Mouse (Mus musculus): ENCODE measurements at regions not wholly inside any gene's neighbourhood (a gene's known extent, or its start where the extent isn't known, plus 50 kb on each side); places are given as distances from the start of the nearest gene placed in this dataset.

DNA sequence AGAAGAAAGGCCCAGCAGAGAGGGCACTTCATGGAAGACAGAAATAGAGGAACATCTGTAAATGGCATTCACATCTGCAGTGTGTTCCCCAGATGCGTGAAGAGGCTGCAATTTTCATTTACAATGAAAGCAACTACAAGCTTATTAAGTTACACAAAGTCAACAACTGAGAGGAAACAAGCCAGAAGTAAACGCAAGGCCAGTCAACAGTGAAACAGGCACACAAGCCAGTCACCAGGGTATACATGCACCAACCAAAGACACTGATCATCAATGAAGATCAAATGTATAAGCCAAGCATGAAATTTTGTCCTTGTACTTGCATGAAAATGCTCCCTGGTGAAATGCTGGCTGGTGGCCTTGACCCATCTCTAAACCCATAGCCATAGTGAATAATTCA is 84.4 kb upstream of the Tmtc1 start:
- Histone ChIP-seq H3K4me3 (ENCODE audit: low read depth, low read length) (no peak overlapping the region), H3K36me3 (replicated peaks; ENCODE audit: control insufficient read depth, insufficient read depth, low read depth, low read length) (no peaks in the 10 kb centered on the region), H3K4me1 (ENCODE audit: control insufficient read depth, insufficient read depth, low read length) (no peaks in the 10 kb centered on the region), H3K4me2 (ENCODE audit: low read depth, low read length) (no peak overlapping the region), H3K27ac (replicated peaks; ENCODE audit: low read depth, low read length) (no peak overlapping the region), H3K27me3 (ENCODE audit: control insufficient read depth, insufficient read depth, low read length) (no peaks in the 10 kb centered on the region), H3K9me3 (replicated peaks; ENCODE audit: control insufficient read depth, low read length) (no peaks in the 10 kb centered on the region), H3K9ac (replicated peaks; ENCODE audit: low read length) (no peak overlapping the region)
- DNase-seq (ENCODE audit: low spot score) (no peak), ATAC-seq (replicated peaks; ENCODE audit: insufficient number of reproducible peaks, low FRiP score, low TSS enrichment, low read depth) (no peak)
- 51% methylated on average over 2 of the region's 2 CpGs for WGBS

DNA sequence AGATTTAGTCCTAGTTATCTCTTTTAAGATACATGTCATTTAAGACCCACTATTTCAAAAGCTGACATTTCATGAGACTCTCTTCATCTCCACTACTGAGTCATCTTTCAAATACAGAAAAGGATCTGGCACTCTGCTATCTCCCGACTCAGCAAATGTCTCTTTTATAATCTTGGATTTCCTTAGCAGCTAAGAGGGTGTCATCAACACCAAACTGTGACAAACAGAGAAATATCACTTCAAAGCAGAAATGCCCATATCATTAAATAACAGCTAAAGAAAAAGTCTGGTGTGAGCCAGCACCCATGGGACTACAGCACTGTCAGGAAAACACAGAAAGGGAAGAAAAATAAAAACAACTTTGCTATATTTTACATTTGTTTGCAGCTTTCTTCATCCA is 78.7 kb upstream of the Tmtc1 start:
- Histone ChIP-seq H3K4me2 (ENCODE audit: low read depth, low read length) (no peak overlapping the region), H3K27me3 (ENCODE audit: control insufficient read depth, insufficient read depth, low read length) (no peaks in the 10 kb centered on the region), H3K27ac (replicated peaks; ENCODE audit: low read depth, low read length) (no peak overlapping the region), H3K9me3 (replicated peaks; ENCODE audit: control insufficient read depth, low read length) (no peaks in the 10 kb centered on the region), H3K4me1 (ENCODE audit: control insufficient read depth, insufficient read depth, low read length) (no peaks in the 10 kb centered on the region), H3K36me3 (replicated peaks; ENCODE audit: control insufficient read depth, insufficient read depth, low read depth, low read length) (no peaks in the 10 kb centered on the region), H3K4me3 (ENCODE audit: low read depth, low read length) (no peak overlapping the region), H3K9ac (replicated peaks; ENCODE audit: low read length) (no peak overlapping the region)
- no peak for DNase-seq (ENCODE audit: low spot score)
- ATAC-seq (replicated peaks; ENCODE audit: insufficient number of reproducible peaks, low FRiP score, low TSS enrichment, low read depth): no peak
- WGBS: 71% methylated on average over 1 of the region's 1 CpGs

DNA sequence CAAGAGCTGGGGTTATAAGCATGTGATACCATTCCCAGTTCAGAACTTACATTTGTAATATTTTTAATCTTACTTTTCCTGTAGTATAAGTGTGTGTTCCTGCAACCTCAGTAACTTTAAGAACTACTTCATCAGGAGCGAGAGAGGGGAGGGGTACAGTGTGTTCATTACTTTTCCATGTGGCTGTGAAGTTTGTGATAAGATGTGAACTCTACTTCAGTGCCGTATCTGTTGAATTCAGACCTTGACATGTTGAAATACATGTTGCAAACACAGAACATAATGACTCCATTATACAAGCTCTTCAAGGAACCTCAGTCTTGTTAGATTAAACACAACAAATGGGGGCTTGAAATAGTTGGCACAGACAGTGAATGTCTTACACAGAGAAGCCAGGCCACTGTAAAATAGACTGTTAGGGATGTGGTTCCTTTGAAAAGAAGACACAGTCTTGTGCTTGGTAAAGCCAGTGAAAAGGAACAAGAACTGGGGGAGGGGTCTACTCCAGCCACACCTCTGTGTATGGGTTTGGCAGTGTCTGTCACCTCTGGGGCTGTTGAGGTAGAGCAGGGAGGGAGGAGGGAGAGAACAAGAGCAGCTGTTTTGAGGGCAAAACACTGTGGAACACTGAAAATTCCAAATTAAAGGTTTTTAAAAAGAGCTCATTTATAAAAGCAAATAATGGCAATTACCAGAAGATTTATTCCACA is 73.5 kb upstream of the Tmtc1 start:
- no peak overlapping the region for H3K4me3 ChIP-seq (ENCODE audit: low read depth, low read length)
- ATAC-seq (replicated peaks; ENCODE audit: insufficient number of reproducible peaks, low FRiP score, low TSS enrichment, low read depth) (no peak), DNase-seq (ENCODE audit: low spot score) (no peak)
- H3K9ac ChIP-seq (replicated peaks; ENCODE audit: low read length): no peak overlapping the region
- H3K27me3 ChIP-seq (ENCODE audit: control insufficient read depth, insufficient read depth, low read length): no peaks in the 10 kb centered on the region
- H3K27ac ChIP-seq (replicated peaks; ENCODE audit: low read depth, low read length): no peak overlapping the region
- no peaks in the 10 kb centered on the region for H3K4me1 ChIP-seq (ENCODE audit: control insufficient read depth, insufficient read depth, low read length)
- no peaks in the 10 kb centered on the region for H3K9me3 ChIP-seq (replicated peaks; ENCODE audit: control insufficient read depth, low read length)
- no peak overlapping the region for H3K4me2 ChIP-seq (ENCODE audit: low read depth, low read length)
- H3K36me3 ChIP-seq (replicated peaks; ENCODE audit: control insufficient read depth, insufficient read depth, low read depth, low read length): no peaks in the 10 kb centered on the region
- 80% methylated on average over 2 of the region's 2 CpGs for WGBS

DNA sequence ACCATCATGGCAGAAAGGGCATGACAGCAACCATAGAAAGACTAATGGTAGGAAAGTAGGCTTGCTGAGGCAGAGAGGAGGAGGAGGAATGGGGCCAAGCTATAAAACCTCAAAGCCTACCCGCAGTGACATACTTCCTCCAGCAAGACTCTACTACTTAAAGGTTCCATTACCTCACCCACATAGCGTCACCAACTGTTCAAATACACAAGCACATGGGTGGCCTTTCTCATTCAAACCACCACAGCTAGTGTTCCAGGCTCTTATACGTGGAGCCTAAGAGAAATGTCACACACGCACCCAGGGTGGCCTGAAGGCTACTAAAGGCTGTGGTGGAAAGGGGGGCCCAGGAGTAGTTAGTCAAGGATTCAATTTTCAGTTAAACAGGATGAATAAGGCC is 72.5 kb upstream of the Tmtc1 start:
- no peak overlapping the region for H3K4me2 ChIP-seq (ENCODE audit: low read depth, low read length)
- H3K27ac ChIP-seq (replicated peaks; ENCODE audit: low read depth, low read length): no peak overlapping the region
- H3K4me1 ChIP-seq (ENCODE audit: control insufficient read depth, insufficient read depth, low read length): no peaks in the 10 kb centered on the region
- no peak overlapping the region for H3K4me3 ChIP-seq (ENCODE audit: low read depth, low read length)
- WGBS: 75% methylated on average over 4 of the region's 4 CpGs
- no peak for DNase-seq (ENCODE audit: low spot score)
- no peak overlapping the region for H3K9ac ChIP-seq (replicated peaks; ENCODE audit: low read length)
- no peak for ATAC-seq (replicated peaks; ENCODE audit: insufficient number of reproducible peaks, low FRiP score, low TSS enrichment, low read depth)
- no peaks in the 10 kb centered on the region for H3K9me3 ChIP-seq (replicated peaks; ENCODE audit: control insufficient read depth, low read length)
- H3K27me3 ChIP-seq (ENCODE audit: control insufficient read depth, insufficient read depth, low read length): no peaks in the 10 kb centered on the region
- H3K36me3 ChIP-seq (replicated peaks; ENCODE audit: control insufficient read depth, insufficient read depth, low read depth, low read length): no peaks in the 10 kb centered on the region

DNA sequence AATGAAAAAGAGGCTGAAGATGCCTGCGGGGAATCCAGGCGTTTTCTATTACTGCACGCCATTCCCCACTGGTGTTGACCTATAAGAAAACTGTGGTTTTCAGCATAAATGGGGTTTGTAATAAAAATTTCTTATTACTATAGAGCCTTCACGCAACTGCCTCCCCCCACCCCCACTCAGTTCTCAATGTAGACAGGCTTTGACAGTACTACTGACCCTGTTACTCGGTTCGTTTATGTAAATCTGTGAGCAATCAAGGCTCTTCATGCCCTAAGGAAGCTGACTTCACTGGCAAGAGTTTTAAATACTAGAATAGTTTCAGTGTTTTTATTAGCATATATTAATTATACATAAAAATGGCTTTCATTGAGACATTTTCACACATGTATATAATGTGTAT is 70.9 kb upstream of the Tmtc1 start:
- Histone ChIP-seq H3K4me3 (ENCODE audit: low read depth, low read length) (no peak overlapping the region), H3K9ac (replicated peaks; ENCODE audit: low read length) (no peak overlapping the region), H3K9me3 (replicated peaks; ENCODE audit: control insufficient read depth, low read length) (no peaks in the 10 kb centered on the region), H3K4me2 (ENCODE audit: low read depth, low read length) (no peak overlapping the region), H3K4me1 (ENCODE audit: control insufficient read depth, insufficient read depth, low read length) (no peaks in the 10 kb centered on the region), H3K27me3 (ENCODE audit: control insufficient read depth, insufficient read depth, low read length) (no peaks in the 10 kb centered on the region), H3K36me3 (replicated peaks; ENCODE audit: control insufficient read depth, insufficient read depth, low read depth, low read length) (no peaks in the 10 kb centered on the region), H3K27ac (replicated peaks; ENCODE audit: low read depth, low read length) (no peak overlapping the region)
- WGBS: 82% methylated on average over 6 of the region's 6 CpGs
- DNase-seq (ENCODE audit: low spot score) (no peak), ATAC-seq (replicated peaks; ENCODE audit: insufficient number of reproducible peaks, low FRiP score, low TSS enrichment, low read depth) (no peak)

DNA sequence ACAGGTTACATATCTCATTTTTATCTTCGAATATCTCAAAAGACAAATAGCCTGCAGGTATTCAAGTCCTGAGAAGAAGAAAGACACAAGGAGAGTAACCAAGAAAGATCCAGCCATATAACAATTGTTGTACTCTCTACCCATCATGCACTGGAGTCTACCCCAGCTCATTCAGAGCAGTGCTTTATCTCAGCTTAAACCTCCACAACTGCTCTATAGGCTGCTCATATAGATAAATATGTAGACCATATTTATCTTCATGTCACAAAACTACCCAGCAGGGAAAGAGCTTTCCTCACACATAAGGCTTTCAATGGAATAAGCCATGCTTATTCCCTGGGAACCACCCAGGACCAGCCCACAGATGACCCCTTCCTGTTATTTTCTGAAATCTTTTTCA is 70.5 kb upstream of the Tmtc1 start:
- no peak overlapping the region for H3K27ac ChIP-seq (replicated peaks; ENCODE audit: low read depth, low read length)
- H3K4me2 ChIP-seq (ENCODE audit: low read depth, low read length): no peak overlapping the region
- no peaks in the 10 kb centered on the region for H3K27me3 ChIP-seq (ENCODE audit: control insufficient read depth, insufficient read depth, low read length)
- H3K9ac ChIP-seq (replicated peaks; ENCODE audit: low read length): no peak overlapping the region
- DNase-seq (ENCODE audit: low spot score): no peak
- ATAC-seq (replicated peaks; ENCODE audit: insufficient number of reproducible peaks, low FRiP score, low TSS enrichment, low read depth): no peak
- H3K4me3 ChIP-seq (ENCODE audit: low read depth, low read length): no peak overlapping the region
- no peaks in the 10 kb centered on the region for H3K4me1 ChIP-seq (ENCODE audit: control insufficient read depth, insufficient read depth, low read length)
- 91% methylated on average over 1 of the region's 1 CpGs for WGBS
- no peaks in the 10 kb centered on the region for H3K36me3 ChIP-seq (replicated peaks; ENCODE audit: control insufficient read depth, insufficient read depth, low read depth, low read length)
- no peaks in the 10 kb centered on the region for H3K9me3 ChIP-seq (replicated peaks; ENCODE audit: control insufficient read depth, low read length)

DNA sequence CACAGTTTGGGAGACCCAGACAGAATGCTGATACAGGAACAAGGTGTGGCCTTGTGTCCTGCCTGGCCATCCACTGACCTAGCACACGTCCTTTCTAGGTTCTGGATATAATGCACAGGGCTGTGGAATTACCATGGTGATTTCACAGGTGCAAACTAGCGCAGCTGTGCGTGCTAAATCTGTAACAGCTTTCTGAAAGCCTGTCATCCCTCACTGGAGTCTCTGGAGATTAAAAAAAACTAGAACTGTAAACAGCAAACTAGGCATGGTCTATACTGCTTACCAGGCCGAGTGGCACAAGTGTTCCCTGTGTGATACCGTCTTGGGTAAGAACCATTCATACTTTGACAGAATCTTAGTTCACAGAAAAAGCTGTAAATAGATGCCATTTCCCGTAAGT is 69.9 kb upstream of the Tmtc1 start:
- Histone ChIP-seq H3K4me3 (ENCODE audit: low read depth, low read length) (no peak overlapping the region), H3K4me1 (ENCODE audit: control insufficient read depth, insufficient read depth, low read length) (no peaks in the 10 kb centered on the region), H3K36me3 (replicated peaks; ENCODE audit: control insufficient read depth, insufficient read depth, low read depth, low read length) (no peaks in the 10 kb centered on the region), H3K9ac (replicated peaks; ENCODE audit: low read length) (no peak overlapping the region), H3K27me3 (ENCODE audit: control insufficient read depth, insufficient read depth, low read length) (no peaks in the 10 kb centered on the region), H3K27ac (replicated peaks; ENCODE audit: low read depth, low read length) (no peak overlapping the region), H3K9me3 (replicated peaks; ENCODE audit: control insufficient read depth, low read length) (no peaks in the 10 kb centered on the region), H3K4me2 (ENCODE audit: low read depth, low read length) (no peak overlapping the region)
- WGBS: 79% methylated on average over 6 of the region's 6 CpGs
- ATAC-seq (replicated peaks; ENCODE audit: insufficient number of reproducible peaks, low FRiP score, low TSS enrichment, low read depth): no peak
- no peak for DNase-seq (ENCODE audit: low spot score)

DNA sequence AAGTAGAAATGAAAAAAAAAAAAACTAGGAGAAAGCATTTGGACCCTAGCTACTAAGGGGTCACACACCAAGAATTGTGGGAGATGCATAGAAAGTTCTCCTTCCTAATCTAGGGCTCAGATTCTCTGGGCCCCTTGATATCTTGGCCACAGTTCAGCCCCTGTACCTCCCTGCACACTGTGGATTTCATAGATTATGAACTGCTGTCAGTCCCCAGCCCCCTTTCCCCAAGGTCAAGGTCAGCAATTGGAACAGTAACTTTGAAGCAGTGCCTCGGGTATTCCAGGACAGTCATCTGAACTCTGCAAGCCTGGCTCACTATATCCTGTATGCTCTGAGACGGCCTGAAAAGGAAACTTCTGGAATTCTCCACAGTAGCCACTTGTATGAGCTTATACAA is 68.9 kb upstream of the Tmtc1 start:
- no peaks in the 10 kb centered on the region for H3K27me3 ChIP-seq (ENCODE audit: control insufficient read depth, insufficient read depth, low read length)
- no peaks in the 10 kb centered on the region for H3K36me3 ChIP-seq (replicated peaks; ENCODE audit: control insufficient read depth, insufficient read depth, low read depth, low read length)
- no peak overlapping the region for H3K9ac ChIP-seq (replicated peaks; ENCODE audit: low read length)
- no peak for ATAC-seq (replicated peaks; ENCODE audit: insufficient number of reproducible peaks, low FRiP score, low TSS enrichment, low read depth)
- no peaks in the 10 kb centered on the region for H3K9me3 ChIP-seq (replicated peaks; ENCODE audit: control insufficient read depth, low read length)
- H3K4me2 ChIP-seq (ENCODE audit: low read depth, low read length): no peak overlapping the region
- DNase-seq (ENCODE audit: low spot score): no peak
- H3K27ac ChIP-seq (replicated peaks; ENCODE audit: low read depth, low read length): no peak overlapping the region
- H3K4me1 ChIP-seq (ENCODE audit: control insufficient read depth, insufficient read depth, low read length): no peaks in the 10 kb centered on the region
- 35% methylated on average over 2 of the region's 2 CpGs for WGBS
- no peak overlapping the region for H3K4me3 ChIP-seq (ENCODE audit: low read depth, low read length)

All from embryonic facial prominence, embryonic 11.5 days (tissue).